Mouse (Mus musculus) telencephalon, adult 2 months (tissue): ENCODE data around the gene Tsga10.
"Not testable (repeated sequence)": the region's sequence is repeated elsewhere in the genome, so short reads cannot be mapped to it uniquely, and the experiment has no call there.

Source experiments
- DNase-seq: peaks from one replicate; pipeline ENCODE4 v3.0.0-alpha.2; 2011; ENCODE audit warnings: low read depth, low spot score

Gene Tsga10

DNA sequence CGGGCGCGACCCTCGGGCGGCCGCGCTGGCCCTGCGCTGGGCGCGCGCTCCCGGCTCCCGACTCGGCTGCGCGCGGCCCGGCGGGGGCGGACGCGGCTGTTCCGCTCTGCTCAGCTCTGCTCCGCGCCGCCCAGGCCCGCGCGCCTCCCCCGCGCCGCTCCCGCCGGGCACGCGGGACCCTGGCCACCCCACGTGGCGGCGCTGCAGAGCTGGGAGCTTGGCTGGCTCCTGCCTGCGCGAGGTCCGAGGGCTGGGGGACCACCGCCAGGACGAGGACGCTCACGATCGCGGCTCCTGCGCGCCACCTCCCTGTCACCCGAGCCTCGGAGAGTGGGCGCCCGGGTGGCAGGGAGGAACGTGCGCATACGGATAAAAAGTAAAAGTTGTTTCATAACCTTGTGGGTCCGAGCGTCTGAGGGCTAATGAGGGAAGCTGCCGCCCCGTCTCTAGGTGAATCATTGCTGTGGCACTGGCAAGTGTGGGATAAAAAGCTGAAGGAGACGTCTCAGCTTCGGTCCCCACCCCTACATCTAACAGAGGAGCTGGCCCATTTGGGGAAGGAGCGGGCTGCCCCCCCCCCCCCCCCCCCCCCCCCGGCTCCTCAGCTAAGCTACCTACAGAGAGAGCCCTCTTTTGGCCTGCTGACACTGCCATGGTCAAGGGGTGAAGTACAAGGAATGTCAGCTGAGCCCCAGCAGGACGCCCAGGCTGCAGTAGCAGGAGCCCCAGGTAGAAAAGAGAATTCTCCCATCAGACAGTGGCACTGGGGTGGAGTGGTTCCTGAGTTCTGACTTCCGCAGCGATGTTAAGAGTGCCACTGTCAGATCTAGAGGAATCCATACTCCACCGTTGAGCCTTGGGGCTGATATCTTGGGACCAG, 146.2 kb downstream of the Tsga10 start, which contains the start of gene 2010300C02Rik:
2010300C02Rik (minus strand) TSS at position 325 of the 880 bp plus-strand sequence.
- DNase-seq, result no peak

DNA sequence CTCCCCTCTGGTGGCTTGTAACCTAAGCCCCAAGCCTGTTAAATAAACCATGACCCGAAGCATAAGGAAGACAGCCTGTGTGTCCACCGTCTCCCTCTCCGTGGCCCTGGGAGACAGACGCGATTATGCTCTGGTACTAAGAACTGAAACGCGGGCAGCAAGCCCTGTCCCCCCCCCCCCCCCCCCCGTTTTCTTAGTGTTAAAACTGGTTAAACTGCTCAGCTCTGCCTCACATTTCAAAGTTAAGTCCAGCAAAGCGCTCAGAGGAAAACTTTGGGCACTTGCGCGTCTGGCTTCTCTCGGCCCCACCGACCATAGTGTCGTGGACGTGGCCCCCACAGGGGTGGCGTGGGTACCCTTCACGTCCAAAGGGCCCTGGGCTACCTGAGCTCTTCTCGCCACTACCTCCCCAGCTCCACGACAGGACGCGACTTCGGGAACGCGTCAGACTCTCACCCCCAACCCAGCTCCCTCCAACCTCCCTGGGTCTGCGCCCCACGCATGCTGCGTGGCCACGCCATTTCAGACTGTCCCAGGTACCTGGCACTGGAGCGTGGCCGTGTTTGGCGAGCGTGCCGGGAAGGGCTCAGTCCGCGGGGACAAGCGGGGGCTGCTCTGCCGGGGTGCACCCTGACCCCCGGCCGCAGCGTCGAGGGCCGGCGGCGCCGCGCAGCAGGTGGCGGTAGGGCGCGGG, 147.1 kb downstream of the Tsga10 start:
- DNase-seq, result no peak

DNA sequence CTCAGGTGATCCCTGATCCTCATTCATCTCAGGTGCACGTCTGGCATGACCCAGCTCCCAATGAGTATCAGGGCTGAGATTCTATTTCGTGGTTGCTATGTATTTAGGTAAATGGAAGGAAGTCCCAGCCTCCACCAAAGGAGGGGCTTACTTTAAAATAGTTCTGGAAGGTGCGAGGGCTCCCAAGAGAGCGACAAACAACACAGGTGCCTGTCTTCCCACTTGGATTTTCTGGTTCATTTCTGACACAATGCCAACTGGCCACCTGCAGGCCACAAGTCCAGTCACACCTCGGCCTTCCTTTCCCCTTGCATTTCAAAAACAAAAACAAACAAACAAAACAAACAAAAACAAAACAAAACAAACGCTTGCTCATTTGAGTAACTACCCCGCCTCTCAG, 147.7 kb downstream of the Tsga10 start:
- no peak for DNase-seq

DNA sequence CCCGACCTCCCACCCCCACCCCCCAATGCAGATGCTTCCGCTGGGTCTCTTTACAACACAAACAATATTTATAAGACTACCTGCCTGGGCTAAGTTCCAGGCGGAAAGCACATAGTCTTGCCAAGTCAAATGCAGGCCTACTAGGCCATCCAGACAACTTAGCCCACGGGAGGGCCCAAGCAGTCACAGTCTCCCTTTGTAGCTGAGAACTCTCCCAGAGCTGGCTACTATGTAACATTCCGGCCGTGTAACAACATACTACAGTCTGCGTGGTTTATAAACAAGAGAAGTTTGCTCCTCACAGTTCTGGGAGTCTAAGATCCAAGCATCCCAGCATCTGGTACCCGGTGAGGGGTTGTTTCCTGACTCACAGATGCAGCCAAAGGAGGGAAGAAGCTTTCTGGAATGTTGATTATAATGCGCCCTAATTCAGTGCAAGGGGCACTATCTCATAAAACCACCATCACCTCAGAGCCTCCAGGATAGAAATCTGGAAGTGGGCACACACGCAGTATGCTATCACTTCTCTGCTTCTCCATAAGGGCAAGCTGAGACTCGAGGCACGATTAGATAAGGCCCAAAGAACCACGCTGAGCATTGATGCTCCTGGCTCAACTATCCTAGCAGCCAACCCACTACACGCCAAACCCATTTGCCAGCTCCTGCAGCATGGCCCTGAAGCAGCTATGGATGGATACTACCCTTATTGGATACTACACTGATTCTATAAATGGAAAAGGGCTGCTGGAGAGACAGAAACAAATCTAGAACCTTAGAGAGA, 148.6 kb downstream of the Tsga10 start:
- DNase-seq, result no peak

DNA sequence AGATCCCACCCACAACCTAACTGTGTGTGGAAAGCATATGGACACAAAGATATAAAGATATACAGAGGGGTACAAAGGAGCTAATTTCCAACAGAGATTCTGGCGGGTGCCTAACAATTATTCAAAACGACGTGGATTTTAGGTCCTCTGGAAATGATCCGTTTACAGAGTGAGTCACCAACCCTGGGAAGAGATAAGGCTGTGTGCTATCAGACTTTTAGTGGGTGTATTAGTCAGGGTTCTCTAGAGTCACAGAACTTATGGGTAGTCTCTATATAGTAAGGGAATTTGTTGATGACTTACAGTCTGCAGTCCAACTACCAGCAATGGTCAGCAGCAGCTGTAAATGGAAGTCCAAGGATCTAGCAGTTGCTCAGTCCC, 153.9 kb downstream of the Tsga10 start:
- not testable (repeated sequence) for DNase-seq

DNA sequence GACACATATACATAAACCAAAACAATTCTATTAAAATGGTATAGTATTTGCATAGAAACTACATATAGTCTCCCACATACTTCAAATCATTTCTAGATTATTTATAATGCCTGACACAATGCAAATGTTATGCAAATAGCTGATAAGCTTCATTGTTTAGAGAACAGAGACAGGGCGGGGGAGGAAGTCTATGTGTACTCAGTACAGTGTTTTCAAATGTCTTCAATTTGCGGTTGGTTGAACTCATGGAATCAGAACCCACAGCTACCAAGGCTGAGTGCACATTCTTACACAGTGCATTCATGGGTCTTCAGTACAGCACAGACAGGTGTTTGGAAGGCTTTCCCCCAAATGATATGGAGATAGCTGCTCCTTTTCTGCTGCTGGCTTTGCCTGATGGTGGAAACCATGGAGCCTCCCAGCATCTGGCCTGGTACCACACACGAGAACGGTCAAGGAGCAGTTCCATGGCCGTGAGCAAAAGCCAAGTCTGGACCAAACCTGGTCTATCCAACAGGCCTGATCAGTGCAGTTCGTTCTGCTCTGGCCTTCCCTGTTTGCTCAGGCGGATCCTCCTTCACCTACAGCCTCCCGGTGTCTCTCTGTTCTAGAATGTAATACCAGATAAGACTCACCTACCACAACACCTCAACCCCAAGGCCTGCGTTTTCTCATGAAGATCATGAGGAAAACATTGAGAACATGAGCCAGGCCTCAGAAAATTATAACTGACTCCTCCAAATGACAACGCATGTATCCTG, 154.5 kb downstream of the Tsga10 start:
- no peak for DNase-seq

DNA sequence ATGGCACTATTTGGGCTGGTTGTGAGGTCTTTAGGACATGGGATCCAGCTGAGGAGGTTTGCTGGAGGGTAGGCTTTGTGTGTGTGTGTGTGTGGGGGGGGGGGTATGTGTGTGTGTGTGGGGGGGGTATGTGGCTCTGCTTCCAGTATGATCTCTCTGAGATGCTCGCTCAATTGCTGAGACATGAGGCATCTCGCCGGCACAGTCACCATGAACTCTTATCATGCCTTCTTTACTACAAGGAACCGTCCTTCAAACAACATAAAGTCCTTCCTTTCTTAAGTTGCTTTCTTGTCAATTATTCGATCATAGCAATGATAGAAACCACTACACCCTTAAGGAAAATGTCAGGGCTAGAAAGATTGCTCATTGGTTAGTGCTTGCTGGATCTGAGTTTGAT, 155.1 kb downstream of the Tsga10 start:
- no peak for DNase-seq

DNA sequence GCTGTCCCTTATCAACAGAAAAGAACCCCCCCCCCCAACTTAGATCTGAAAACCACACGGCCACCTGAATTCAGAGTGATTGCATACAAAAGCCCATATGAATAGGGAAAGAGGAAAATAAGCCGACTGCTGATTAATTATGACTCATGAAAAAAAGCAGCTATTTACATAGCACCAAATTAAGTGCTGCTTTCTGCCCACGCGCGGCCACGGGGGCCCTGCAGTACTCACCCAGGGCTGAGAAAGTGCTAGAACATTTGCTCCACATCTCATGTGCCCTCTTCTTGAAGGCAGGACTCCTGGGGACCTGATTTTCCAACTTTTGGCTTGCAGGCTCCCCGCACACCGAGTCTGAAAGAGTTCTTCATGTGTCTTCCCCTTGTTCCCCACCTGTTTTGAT, 156.5 kb downstream of the Tsga10 start:
- no peak for DNase-seq

DNA sequence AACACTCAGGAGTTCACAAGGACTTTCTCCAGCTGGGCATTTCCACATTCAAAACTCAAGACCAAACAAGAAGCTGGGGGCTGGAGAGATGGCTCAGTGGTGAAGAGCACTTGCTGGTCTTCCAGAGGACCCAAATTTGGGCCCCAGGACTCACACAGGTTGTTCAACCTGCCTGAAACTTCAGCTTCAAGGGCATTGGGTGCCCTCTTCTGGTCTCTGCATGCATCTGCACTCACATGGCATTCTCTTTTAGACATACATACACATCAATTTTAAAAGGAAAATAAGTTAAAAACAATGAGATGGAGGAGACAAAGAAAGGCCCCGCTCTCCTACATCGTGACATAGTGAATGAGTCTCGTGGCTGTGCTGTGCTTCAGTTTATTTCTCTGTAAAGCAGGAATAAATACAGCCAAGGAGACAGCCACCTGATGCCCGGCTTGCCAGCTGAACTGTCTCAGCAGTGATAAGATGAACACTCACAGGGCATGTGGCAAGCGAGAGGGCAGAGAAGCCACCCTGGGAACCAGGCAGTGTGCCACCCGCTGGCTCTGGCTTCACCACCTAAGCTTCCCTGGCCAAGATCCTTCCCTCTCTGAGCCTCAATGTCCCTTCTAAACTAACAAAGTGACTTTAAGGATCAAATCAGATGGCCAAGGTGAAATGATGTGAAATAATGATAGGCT, 157.8 kb downstream of the Tsga10 start:
- no peak for DNase-seq
